Mouse (Mus musculus) lung, postnatal 0 days (tissue): ENCODE measurements around the gene Dync1i1.
"Not testable (repeated sequence)": the region's sequence is repeated elsewhere in the genome, so short reads cannot be mapped to it uniquely, and the experiment has no call there.

Experiments
- CTCF ChIP-seq: IDR thresholded peaks from 2 replicates; pipeline ENCODE4 v1.5.1; 2016; ENCODE audit warnings: antibody characterized with exemption, mild to moderate bottlenecking
- EP300 ChIP-seq: IDR thresholded peaks from 2 replicates; pipeline ENCODE4 v1.6.1; 2016; ENCODE audit warnings: antibody characterized with exemption, mild to moderate bottlenecking, control low read depth

- TF ChIP-seq CTCF, EP300: not testable (repeated sequence)
Measured at GRCm38 (mm10) chr6:5707894-5708293, 17.5 kb upstream of the Dync1i1 start.
